16 mouse cellular contexts compared by ENCODE assay signal in genomic region chr16:10581234-10581898, GRCm38 (mm10).
"Had no signal": no experiment of that assay in that cellular context is flagged by ENCODE, and none has a peak within 500 bp of the region (broad histone marks: within the 10 kb centered on the region; RNA-seq: fewer than 3 reads in every experiment).

No protein-coding gene starts in this region.

- DNase-seq: retina, postnatal 1 day; right cerebral cortex, adult 18-20 months; right cerebral cortex, postnatal 14 days; right cerebral cortex, postnatal 25 days; right cerebral cortex, postnatal 4 days; spleen, adult 18-20 months; thymus, adult 18-20 months; thymus, adult 2 months; thymus, postnatal 14 days; thymus, postnatal 25 days; thymus, postnatal 36 days; thymus, postnatal 4 days had no signal

- H3K4me1 ChIP-seq: neural tube, embryonic 12.5 days; neural tube, embryonic 13.5 days; neural tube, embryonic 15.5 days; stomach, embryonic 15.5 days had no signal

- H3K27ac ChIP-seq: neural tube, embryonic 12.5 days; neural tube, embryonic 13.5 days; neural tube, embryonic 15.5 days; stomach, embryonic 15.5 days had no signal

- H3K9me3 ChIP-seq: neural tube, embryonic 12.5 days; neural tube, embryonic 13.5 days; neural tube, embryonic 15.5 days; stomach, embryonic 15.5 days had no signal

- H3K27me3 ChIP-seq: neural tube, embryonic 12.5 days; neural tube, embryonic 13.5 days; neural tube, embryonic 15.5 days; stomach, embryonic 15.5 days had no signal

- H3K4me3 ChIP-seq: neural tube, embryonic 12.5 days; neural tube, embryonic 13.5 days; neural tube, embryonic 15.5 days; stomach, embryonic 15.5 days had no signal

- H3K9ac ChIP-seq: neural tube, embryonic 12.5 days; neural tube, embryonic 13.5 days; neural tube, embryonic 15.5 days; stomach, embryonic 15.5 days had no signal

- H3K36me3 ChIP-seq: stomach, embryonic 15.5 days had no signal

- H3K4me2 ChIP-seq: neural tube, embryonic 12.5 days; neural tube, embryonic 13.5 days; neural tube, embryonic 15.5 days; stomach, embryonic 15.5 days had no signal
